Mouse (Mus musculus) stomach, postnatal 0 days (tissue): ENCODE measurements around the gene Tlr12.

Source experiments
- CTCF ChIP-seq: IDR thresholded peaks from 2 replicates; pipeline ENCODE4 v1.5.1; 2016; ENCODE audit warnings: antibody characterized with exemption, low read depth, mild to moderate bottlenecking, moderate library complexity
- EP300 ChIP-seq: optimal IDR thresholded peaks from 2 replicates; pipeline ENCODE3; 2016; ENCODE audit warnings: antibody characterized with exemption

GRCm38 (mm10) chr4:128648567-128649255 lies 30.3 kb upstream of the Tlr12 start:
- no peak for TF ChIP-seq CTCF
- no peak for TF ChIP-seq EP300
